Mouse (Mus musculus) urinary bladder, postnatal 4 days (tissue): ENCODE results near the gene Vwa8.

Experiments
- DNase-seq, 2 experiments: peaks; one replicate each; pipeline ENCODE4 v3.0.0; 2021 to 2022; ENCODE audit warnings: low spot score in 2 of 2

The Vwa8 gene

GRCm38 (mm10) chr14:78848941-78849911 lies at the start of gene Vwa8:
Gene Vwa8 (plus strand): TSS chr14:78849052.
- DNase-seq = peak; percentile 81 to 85

GRCm38 (mm10) chr14:78802378-78802777 lies 46.5 kb upstream of the Vwa8 start:
- no peak for DNase-seq

GRCm38 (mm10) chr14:78803924-78804323 lies 44.9 kb upstream of the Vwa8 start:
- DNase-seq = no peak

GRCm38 (mm10) chr14:78812896-78813295 lies 36.0 kb upstream of the Vwa8 start:
- DNase-seq = no peak

- DNase-seq = no peak
These were observed 32.4 kb upstream of the Vwa8 start for GRCm38 (mm10) chr14:78816411-78816810.

GRCm38 (mm10) chr14:78817651-78818050 lies 31.2 kb upstream of the Vwa8 start:
- DNase-seq = no peak

GRCm38 (mm10) chr14:78818406-78818805 lies 30.4 kb upstream of the Vwa8 start:
- DNase-seq = no peak

GRCm38 (mm10) chr14:78824013-78824412 lies 24.8 kb upstream of the Vwa8 start:
- DNase-seq = no peak

GRCm38 (mm10) chr14:78824507-78824906 lies 24.3 kb upstream of the Vwa8 start:
- no peak for DNase-seq

GRCm38 (mm10) chr14:78831158-78831557 lies 17.7 kb upstream of the Vwa8 start:
- DNase-seq = no peak

GRCm38 (mm10) chr14:78847948-78848347 lies 904 bp upstream of the Vwa8 start:
- no peak for DNase-seq

- DNase-seq = no peak
These were observed 375 bp upstream of the Vwa8 start for GRCm38 (mm10) chr14:78848477-78848876.

GRCm38 (mm10) chr14:78849961-78850578 lies 1.2 kb downstream of the Vwa8 start:
- no peak for DNase-seq

GRCm38 (mm10) chr14:78850666-78851065 lies 1.8 kb downstream of the Vwa8 start:
- no peak for DNase-seq

- DNase-seq = no peak
These were observed 2.5 kb downstream of the Vwa8 start for GRCm38 (mm10) chr14:78851366-78851765.

- no peak for DNase-seq
These were observed 3.8 kb downstream of the Vwa8 start for GRCm38 (mm10) chr14:78852401-78853246.

GRCm38 (mm10) chr14:78861156-78861555 lies 12.3 kb downstream of the Vwa8 start:
- no peak for DNase-seq

GRCm38 (mm10) chr14:78870036-78870435 lies 21.2 kb downstream of the Vwa8 start:
- DNase-seq = no peak

GRCm38 (mm10) chr14:78877176-78877575 lies 28.3 kb downstream of the Vwa8 start:
- DNase-seq = no peak

GRCm38 (mm10) chr14:78878402-78879045 lies 29.7 kb downstream of the Vwa8 start:
- no peak for DNase-seq

- DNase-seq = no peak
These were observed 32.0 kb downstream of the Vwa8 start for GRCm38 (mm10) chr14:78880879-78881278.

GRCm38 (mm10) chr14:78881563-78881962 lies 32.7 kb downstream of the Vwa8 start:
- DNase-seq = no peak
